Mouse (Mus musculus): Measurements from ENCODE around the gene Kctd4.

The Kctd4 gene

GRCm38 (mm10) chr14:75989168-75989567, 34.4 kb downstream of the Kctd4 start:
- no peak for DNase-seq (ENCODE audit: extremely low spot score, low spot score)

GRCm38 (mm10) chr14:75990936-75991335, 36.1 kb downstream of the Kctd4 start:
- no peak for DNase-seq (ENCODE audit: extremely low spot score, low spot score)

GRCm38 (mm10) chr14:75992371-75992770, 37.6 kb downstream of the Kctd4 start:
- DNase-seq (ENCODE audit: extremely low spot score, low spot score) = no peak

GRCm38 (mm10) chr14:75998082-75998481, 43.3 kb downstream of the Kctd4 start:
- DNase-seq (ENCODE audit: extremely low spot score, low spot score) = no peak

GRCm38 (mm10) chr14:76001781-76002180, 47.0 kb downstream of the Kctd4 start:
- DNase-seq (ENCODE audit: extremely low spot score, low spot score) = no peak

- no peak for DNase-seq (ENCODE audit: extremely low spot score, low spot score)
These were observed 50.2 kb downstream of the Kctd4 start for GRCm38 (mm10) chr14:76005011-76005410.

- DNase-seq (ENCODE audit: extremely low spot score, low spot score) = no peak
These were observed 53.4 kb downstream of the Kctd4 start for GRCm38 (mm10) chr14:76008174-76008573.

- DNase-seq (ENCODE audit: extremely low spot score, low spot score) = no peak
These were observed 54.4 kb downstream of the Kctd4 start for GRCm38 (mm10) chr14:76009185-76009584.

GRCm38 (mm10) chr14:76010102-76011061, 55.6 kb downstream of the Kctd4 start, which contains the start of gene Gtf2f2:
Gtf2f2 (minus strand) TSS chr14:76010865.
- DNase-seq (ENCODE audit: extremely low spot score, low spot score) = peak; percentile 95

GRCm38 (mm10) chr14:76011062-76011457, 56.3 kb downstream of the Kctd4 start:
- no peak for DNase-seq (ENCODE audit: extremely low spot score, low spot score)

GRCm38 (mm10) chr14:76014331-76014730, 59.5 kb downstream of the Kctd4 start:
- DNase-seq (ENCODE audit: extremely low spot score, low spot score) = no peak

Data from neural tube, embryonic 10.5 days (tissue).